Mouse (Mus musculus): ENCODE measurements around the gene G6pc3. TPM values are rescaled to one million over a fixed set of nuclear protein-coding genes. Genes with fewer than 3 reads are reported as not detected.

The G6pc3 gene
- polyA plus RNA-seq, 1 experiment from 2014 or later, result 21.5 TPM

GRCm38 (mm10) chr11:102230006-102230741 is 40.8 kb downstream of the G6pc3 start, which contains the start of gene Hdac5:
Gene Hdac5 (minus strand): TSS chr11:102230166.
- Histone ChIP-seq H3K4me2 (peak within 1 kb of the TSS; percentile 76), H3K27ac (peak within 1 kb of the TSS; percentile 93)
- peak; percentile 86 for ATAC-seq

GRCm38 (mm10) chr11:102236022-102236421 is 46.6 kb downstream of the G6pc3 start:
- H3K27ac ChIP-seq, result no peak overlapping the region
- H3K36me3 ChIP-seq (ENCODE audit: poor library complexity, severe bottlenecking), result no peaks in the 10 kb centered on the region
- H3K4me3 ChIP-seq, result no peak overlapping the region
- no peaks in the 10 kb centered on the region for H3K27me3 ChIP-seq
- no peaks in the 10 kb centered on the region for H3K9me3 ChIP-seq (replicated peaks)
- H3K4me2 ChIP-seq, result no peak overlapping the region
- no peak overlapping the region for H3K9ac ChIP-seq
- ATAC-seq, result no peak
- no peaks in the 10 kb centered on the region for H3K4me1 ChIP-seq
- WGBS, result 84% methylated on average over 2 of the region's 2 CpGs

More at GRCm38 (mm10) chr11:102230006-102230741, 40.8 kb downstream of the G6pc3 start, which contains the start of gene Hdac5:
- Histone ChIP-seq H3K36me3 (ENCODE audit: poor library complexity, severe bottlenecking) (no peaks in the 10 kb centered on the region), H3K9me3 (replicated peaks) (no peaks in the 10 kb centered on the region), H3K4me3 (peak within 1 kb of the TSS; percentile 79), H3K4me1 (peaks cover 46% of the 10 kb centered on the region), H3K27me3 (no peaks in the 10 kb centered on the region), H3K9ac (peak within 1 kb of the TSS; percentile 90)
- under 1% methylated on average over 27 of the region's 49 CpGs for WGBS

GRCm38 (mm10) chr11:102240636-102241035 is 51.2 kb downstream of the G6pc3 start:
- no peak overlapping the region for H3K4me2 ChIP-seq
- no peak overlapping the region for H3K27ac ChIP-seq
- no peak for ATAC-seq
- 83% methylated on average over 6 of the region's 6 CpGs for WGBS
- H3K36me3 ChIP-seq (ENCODE audit: poor library complexity, severe bottlenecking), result no peaks in the 10 kb centered on the region
- no peak overlapping the region for H3K9ac ChIP-seq
- H3K4me1 ChIP-seq, result peaks cover 13% of the 10 kb centered on the region
- no peaks in the 10 kb centered on the region for H3K9me3 ChIP-seq (replicated peaks)
- no peak overlapping the region for H3K4me3 ChIP-seq
- no peaks in the 10 kb centered on the region for H3K27me3 ChIP-seq

GRCm38 (mm10) chr11:102241246-102241645 is 51.8 kb downstream of the G6pc3 start:
- Histone ChIP-seq H3K9ac (no peak overlapping the region), H3K4me3 (no peak overlapping the region), H3K36me3 (ENCODE audit: poor library complexity, severe bottlenecking) (no peaks in the 10 kb centered on the region), H3K9me3 (replicated peaks) (no peaks in the 10 kb centered on the region), H3K4me2 (no peak overlapping the region), H3K4me1 (peaks cover 17% of the 10 kb centered on the region), H3K27ac (no peak overlapping the region), H3K27me3 (no peaks in the 10 kb centered on the region)
- ATAC-seq, result no peak
- WGBS, result 91% methylated on average over 5 of the region's 5 CpGs

GRCm38 (mm10) chr11:102241874-102242273 is 52.5 kb downstream of the G6pc3 start:
- no peak overlapping the region for H3K4me3 ChIP-seq
- H3K4me1 ChIP-seq, result peaks cover 17% of the 10 kb centered on the region
- no peaks in the 10 kb centered on the region for H3K36me3 ChIP-seq (ENCODE audit: poor library complexity, severe bottlenecking)
- WGBS, result 56% methylated on average over 5 of the region's 5 CpGs
- H3K9me3 ChIP-seq (replicated peaks), result no peaks in the 10 kb centered on the region
- H3K9ac ChIP-seq, result no peak overlapping the region
- no peak overlapping the region for H3K4me2 ChIP-seq
- ATAC-seq, result no peak
- no peaks in the 10 kb centered on the region for H3K27me3 ChIP-seq
- H3K27ac ChIP-seq, result no peak overlapping the region

Small RNA genes lying within 50 kb of the gene (microRNA-seq; reads per million reads assigned to microRNA genes)
- 3.2 reads per million, percentile 6 among the genes with 10 or more reads in this experiment for gene Mir8101

Other genes starting within 250 kb of the G6pc3 start
- 0.14 TPM in 1 of 2 replicates, not detected in the other for gene Sost, start 222.6 kb upstream of the G6pc3 start, polyA plus RNA-seq (2015; fragmentation: Nextera tagmentation; extraction: Ambion mirVana)
- gene Cfap97d1, start 205.3 kb upstream of the G6pc3 start, polyA plus RNA-seq (2015; fragmentation: Nextera tagmentation; extraction: Ambion mirVana), result not detected in 2 replicates
- gene Dusp3, start 202.6 kb upstream of the G6pc3 start, polyA plus RNA-seq (2015; fragmentation: Nextera tagmentation; extraction: Ambion mirVana), result 8.5 and 8.7 TPM in 2 replicates
- 40.8 and 41.0 TPM in 2 replicates for gene Mpp3, start 161.2 kb upstream of the G6pc3 start, polyA plus RNA-seq (2015; fragmentation: Nextera tagmentation; extraction: Ambion mirVana)
- 0.27 and 0.31 TPM in 2 replicates for gene Cd300lg, start 148.1 kb upstream of the G6pc3 start, polyA plus RNA-seq (2015; fragmentation: Nextera tagmentation; extraction: Ambion mirVana)
- gene Mpp2, start 101.1 kb upstream of the G6pc3 start, polyA plus RNA-seq (2015; fragmentation: Nextera tagmentation; extraction: Ambion mirVana), result 19.8 and 22.0 TPM in 2 replicates
- gene Ppy, start 88.3 kb upstream of the G6pc3 start, polyA plus RNA-seq (2015; fragmentation: Nextera tagmentation; extraction: Ambion mirVana), result not detected in 2 replicates
- not detected in 2 replicates for gene Pyy, start 81.8 kb upstream of the G6pc3 start, polyA plus RNA-seq (2015; fragmentation: Nextera tagmentation; extraction: Ambion mirVana)
- not detected in 2 replicates for gene Nags, start 44.1 kb upstream of the G6pc3 start, polyA plus RNA-seq (2015; fragmentation: Nextera tagmentation; extraction: Ambion mirVana)
- gene Tmem101, start 33.2 kb upstream of the G6pc3 start, polyA plus RNA-seq (2015; fragmentation: Nextera tagmentation; extraction: Ambion mirVana), result 35.6 and 39.0 TPM in 2 replicates
- gene Lsm12, start 4.3 kb upstream of the G6pc3 start, polyA plus RNA-seq (2015; fragmentation: Nextera tagmentation; extraction: Ambion mirVana), result 155 and 158 TPM in 2 replicates
- gene Hdac5, start 40.5 kb downstream of the G6pc3 start, polyA plus RNA-seq (2015; fragmentation: Nextera tagmentation; extraction: Ambion mirVana), result 88.2 TPM in 2 replicates
- gene BC030867, start 59.3 kb downstream of the G6pc3 start, polyA plus RNA-seq (2015; fragmentation: Nextera tagmentation; extraction: Ambion mirVana), result 11.0 and 13.7 TPM in 2 replicates
- gene Asb16, start 79.1 kb downstream of the G6pc3 start, polyA plus RNA-seq (2015; fragmentation: Nextera tagmentation; extraction: Ambion mirVana), result not detected in 2 replicates
- 63.2 and 69.6 TPM in 2 replicates for gene Tmub2, start 95.3 kb downstream of the G6pc3 start, polyA plus RNA-seq (2015; fragmentation: Nextera tagmentation; extraction: Ambion mirVana)
- gene Atxn7l3, start 107.0 kb downstream of the G6pc3 start, polyA plus RNA-seq (2015; fragmentation: Nextera tagmentation; extraction: Ambion mirVana), result 21.8 and 22.7 TPM in 2 replicates
- 96.1 and 98.8 TPM in 2 replicates for gene Ubtf, start 130.1 kb downstream of the G6pc3 start, polyA plus RNA-seq (2015; fragmentation: Nextera tagmentation; extraction: Ambion mirVana)
- 2.6 and 6.5 TPM in 2 replicates for gene Slc4a1, start 176.6 kb downstream of the G6pc3 start, polyA plus RNA-seq (2015; fragmentation: Nextera tagmentation; extraction: Ambion mirVana)
- 93.9 and 94.8 TPM in 2 replicates for gene Rundc3a, start 203.8 kb downstream of the G6pc3 start, polyA plus RNA-seq (2015; fragmentation: Nextera tagmentation; extraction: Ambion mirVana)
- 157 and 159 TPM in 2 replicates for gene Slc25a39, start 218.3 kb downstream of the G6pc3 start, polyA plus RNA-seq (2015; fragmentation: Nextera tagmentation; extraction: Ambion mirVana)
- 49.5 and 53.9 TPM in 2 replicates for gene Grn, start 240.7 kb downstream of the G6pc3 start, polyA plus RNA-seq (2015; fragmentation: Nextera tagmentation; extraction: Ambion mirVana)

Data from forebrain, embryonic 13.5 days (tissue).